ENCODE assay signal across 8 mouse cellular contexts in genomic region chr11:73223966-73224365, GRCm38 (mm10). TPM values are rescaled to one million over a fixed set of nuclear protein-coding genes. Genes with fewer than 3 reads are reported as not detected.
DNase-seq lines count a peak whose midpoint lies in the region; ATAC-seq lines count a peak whose summit lies in the region.
"Had no signal": no experiment of that assay in that cellular context is flagged by ENCODE, and none has a peak within 500 bp of the region (broad histone marks: within the 10 kb centered on the region; RNA-seq: fewer than 3 reads in every experiment).

No protein-coding gene starts in this region.

- H3K4me2 ChIP-seq in liver, embryonic 11.5 days, result no peak overlapping the region
- no peak overlapping the region for H3K4me2 ChIP-seq in liver, embryonic 12.5 days
- H3K4me2 ChIP-seq: hindbrain, embryonic 13.5 days had no signal

- H3K4me1 ChIP-seq in liver, embryonic 11.5 days (replicated peaks; ENCODE audit: control insufficient read depth, insufficient read depth, low read length), result no peaks in the 10 kb centered on the region
- H3K4me1 ChIP-seq in liver, embryonic 12.5 days, result no peaks in the 10 kb centered on the region
- H3K4me1 ChIP-seq: hindbrain, embryonic 13.5 days had no signal

- 62% methylated on average over 2 of the region's 2 CpGs for WGBS in liver, embryonic 11.5 days
- 51% methylated on average over 2 of the region's 2 CpGs for WGBS in liver, embryonic 12.5 days (ENCODE audit: insufficient replicate concordance)

- no peak overlapping the region for H3K4me3 ChIP-seq in liver, embryonic 11.5 days (ENCODE audit: low read depth, low read length)
- no peak overlapping the region for H3K4me3 ChIP-seq in liver, embryonic 12.5 days
- H3K4me3 ChIP-seq: hindbrain, embryonic 13.5 days had no signal

- H3K9ac ChIP-seq in liver, embryonic 11.5 days (ENCODE audit: low read depth, low read length), result no peak overlapping the region
- H3K9ac ChIP-seq in liver, embryonic 12.5 days, result no peak overlapping the region
- H3K9ac ChIP-seq: hindbrain, embryonic 13.5 days had no signal

- no peak overlapping the region for H3K27ac ChIP-seq in liver, embryonic 11.5 days (ENCODE audit: low read depth, low read length)
- H3K27ac ChIP-seq in liver, embryonic 12.5 days, result no peak overlapping the region
- H3K27ac ChIP-seq: hindbrain, embryonic 13.5 days had no signal

- no peaks in the 10 kb centered on the region for H3K36me3 ChIP-seq in liver, embryonic 11.5 days (ENCODE audit: control insufficient read depth, insufficient read depth, low read length)
- no peaks in the 10 kb centered on the region for H3K36me3 ChIP-seq in liver, embryonic 12.5 days
- no peaks in the 10 kb centered on the region; the same call in 1 of the 2 replicates for H3K36me3 ChIP-seq in splenic B cell, adult 2 months (ENCODE audit: control insufficient read depth, insufficient read depth, low read length, poor library complexity, severe bottlenecking)
- H3K36me3 ChIP-seq: hindbrain, embryonic 13.5 days had no signal

- DNase-seq in liver, embryonic 11.5 days (ENCODE audit: low spot score), result no peak
- peak; percentile 11 to 32 for DNase-seq in adrenal gland, adult 18-20 months (ENCODE audit: low spot score in 2 of 2)
- peak; percentile 33 to 67 for DNase-seq in kidney, adult 8-10 months
- peak; percentile 22 for DNase-seq in splenic B cell, adult 2 months (ENCODE audit: low read depth, low spot score)
- DNase-seq in urinary bladder, postnatal 4 days (ENCODE audit: low spot score in 2 of 2), result no peak
- no peak for DNase-seq in cerebellum, adult 11-12 months

- ATAC-seq in liver, embryonic 11.5 days (replicated peaks; ENCODE audit: low FRiP score), result peak; percentile 68
- ATAC-seq in liver, embryonic 12.5 days, result no peak

- H3K9me3 ChIP-seq in liver, embryonic 11.5 days (ENCODE audit: control insufficient read depth, low read length), result no peaks in the 10 kb centered on the region
- no peaks in the 10 kb centered on the region for H3K9me3 ChIP-seq in liver, embryonic 12.5 days (replicated peaks)

- H3K27me3 ChIP-seq in liver, embryonic 11.5 days (replicated peaks; ENCODE audit: control insufficient read depth, insufficient read depth, low read length), result no peaks in the 10 kb centered on the region
- no peaks in the 10 kb centered on the region for H3K27me3 ChIP-seq in liver, embryonic 12.5 days (replicated peaks)
- H3K27me3 ChIP-seq in splenic B cell, adult 2 months (ENCODE audit: control insufficient read depth, insufficient read depth, low read length, poor library complexity, severe bottlenecking), result no peaks in the 10 kb centered on the region
- H3K27me3 ChIP-seq: hindbrain, embryonic 13.5 days had no signal

RNA-seq across cellular contexts. Expression of gene Trpv1, which starts 10.1 kb away (rescaled TPM):
- polyA plus RNA-seq in liver, embryonic 11.5 days (2014; fragmentation: Nextera tagmentation; extraction: Ambion mirVana), result not detected in 2 replicates
- not detected in 2 replicates for polyA plus RNA-seq in liver, embryonic 12.5 days (2016; fragmentation: Nextera tagmentation; extraction: Ambion mirVana)
- total RNA-seq in adrenal gland, adult 18-20 months (2021), result under 1 TPM; 0.27 to 0.80 TPM

RNA-seq across cellular contexts. Expression of gene Shpk, which starts 24.7 kb away (rescaled TPM):
- 2.6 and 2.7 TPM in 2 replicates for polyA plus RNA-seq in liver, embryonic 11.5 days (2014; fragmentation: Nextera tagmentation; extraction: Ambion mirVana)
- 2.1 and 2.3 TPM in 2 replicates for polyA plus RNA-seq in liver, embryonic 12.5 days (2016; fragmentation: Nextera tagmentation; extraction: Ambion mirVana)
- 10 to 100 TPM in 1 of 2 experiments, 1 to 10 TPM in 1; 7.1 to 11.7 TPM for total RNA-seq in adrenal gland, adult 18-20 months (2021)

RNA-seq across cellular contexts. Expression of gene Ctns, which starts 25.1 kb away (rescaled TPM):
- polyA plus RNA-seq in liver, embryonic 11.5 days (2014; fragmentation: Nextera tagmentation; extraction: Ambion mirVana), result 11.7 and 12.3 TPM in 2 replicates
- polyA plus RNA-seq in liver, embryonic 12.5 days (2016; fragmentation: Nextera tagmentation; extraction: Ambion mirVana), result 7.5 and 8.2 TPM in 2 replicates
- 10 to 100 TPM; 16.5 to 18.8 TPM for total RNA-seq in adrenal gland, adult 18-20 months (2021)

RNA-seq across cellular contexts. Expression of gene Trpv3, which starts 43.2 kb away (rescaled TPM):
- 0.04 TPM in 1 of 2 replicates, not detected in the other for polyA plus RNA-seq in liver, embryonic 11.5 days (2014; fragmentation: Nextera tagmentation; extraction: Ambion mirVana)
- polyA plus RNA-seq in liver, embryonic 12.5 days (2016; fragmentation: Nextera tagmentation; extraction: Ambion mirVana), result not detected in 2 replicates
- total RNA-seq in adrenal gland, adult 18-20 months (2021), result under 1 TPM; 0.10 to 0.16 TPM

RNA-seq across cellular contexts. Expression of gene Tax1bp3, which starts 47.1 kb away (rescaled TPM):
- 81.1 and 85.3 TPM in 2 replicates for polyA plus RNA-seq in liver, embryonic 11.5 days (2014; fragmentation: Nextera tagmentation; extraction: Ambion mirVana)
- 44.2 and 44.5 TPM in 2 replicates for polyA plus RNA-seq in liver, embryonic 12.5 days (2016; fragmentation: Nextera tagmentation; extraction: Ambion mirVana)
- total RNA-seq in adrenal gland, adult 18-20 months (2021), result 10 to 100 TPM; 70.0 to 91.8 TPM

Comparison
In these comparisons a context has a peak if more than half of its experiments do, and no peak if none do; other contexts are left out.
1. DNase-seq: peak in adrenal gland, adult 18-20 months (2 of 2), kidney, adult 8-10 months (2 of 2) and splenic B cell, adult 2 months (single experiment); none in liver, embryonic 11.5 days (single experiment), urinary bladder, postnatal 4 days (0 of 2) and cerebellum, adult 11-12 months (single experiment).